Mouse (Mus musculus): ENCODE data around the gene Olfr518. TPM values are rescaled to one million over a fixed set of nuclear protein-coding genes. Genes with fewer than 3 reads are reported as not detected.

Gene Olfr518
- polyA plus RNA-seq, 1 experiment from 2014 or later: not detected

Other genes with a start within 250 kb of the Olfr518 start
- gene Olfr509, start 233.1 kb downstream of the Olfr518 start, polyA plus RNA-seq (2016; fragmentation: Nextera tagmentation; extraction: Ambion mirVana): 0.10 TPM in 1 of 2 replicates, not detected in the other
- not detected in 2 replicates for gene Olfr510, start 218.6 kb downstream of the Olfr518 start, polyA plus RNA-seq (2016; fragmentation: Nextera tagmentation; extraction: Ambion mirVana)
- not detected in 2 replicates for gene Olfr512, start 171.7 kb downstream of the Olfr518 start, polyA plus RNA-seq (2016; fragmentation: Nextera tagmentation; extraction: Ambion mirVana)
- not detected in 2 replicates for gene Olfr513, start 134.0 kb downstream of the Olfr518 start, polyA plus RNA-seq (2016; fragmentation: Nextera tagmentation; extraction: Ambion mirVana)
- not detected in 2 replicates for gene Olfr514, start 59.0 kb downstream of the Olfr518 start, polyA plus RNA-seq (2016; fragmentation: Nextera tagmentation; extraction: Ambion mirVana)
- not detected in 2 replicates for gene Olfr516, start 34.5 kb downstream of the Olfr518 start, polyA plus RNA-seq (2016; fragmentation: Nextera tagmentation; extraction: Ambion mirVana)
- not detected in 2 replicates for gene Olfr517, start 12.6 kb downstream of the Olfr518 start, polyA plus RNA-seq (2016; fragmentation: Nextera tagmentation; extraction: Ambion mirVana)
- not detected in 2 replicates for gene Olfr519, start 9.4 kb upstream of the Olfr518 start, polyA plus RNA-seq (2016; fragmentation: Nextera tagmentation; extraction: Ambion mirVana)
- 0.04 and 0.08 TPM in 2 replicates for gene Nlrp10, start 45.2 kb upstream of the Olfr518 start, polyA plus RNA-seq (2016; fragmentation: Nextera tagmentation; extraction: Ambion mirVana)
- gene Eif3f, start 49.4 kb upstream of the Olfr518 start, polyA plus RNA-seq (2016; fragmentation: Nextera tagmentation; extraction: Ambion mirVana): 93.5 and 97.4 TPM in 2 replicates
- gene Tub, start 65.3 kb upstream of the Olfr518 start, polyA plus RNA-seq (2016; fragmentation: Nextera tagmentation; extraction: Ambion mirVana): 7.3 and 9.2 TPM in 2 replicates
- 5.3 and 6.4 TPM in 2 replicates for gene Ric3, start 198.3 kb upstream of the Olfr518 start, polyA plus RNA-seq (2016; fragmentation: Nextera tagmentation; extraction: Ambion mirVana)